Mouse (Mus musculus) cortical plate, adult 2 months (tissue): ENCODE measurements at regions not wholly inside any gene's neighbourhood (a gene's known extent, or its start where the extent isn't known, plus 50 kb on each side); places are given as distances from the start of the nearest gene placed in this dataset.

Experiments
- CTCF ChIP-seq: fragments of 200-500 bp; IDR thresholded peaks from 2 replicates; pipeline ENCODE4 v1.5.1; 2011; ENCODE audit warnings: mild to moderate bottlenecking, control low read depth, low read length; ENCODE audit not compliant: insufficient read depth; ENCODE audit errors: extremely low read depth
- POLR2A ChIP-seq: fragments of 200-500 bp; IDR thresholded peaks from 2 replicates; pipeline ENCODE4 v1.6.1; 2011; ENCODE audit warnings: mild to moderate bottlenecking, low read length, control low read depth; ENCODE audit not compliant: insufficient read depth; ENCODE audit errors: extremely low read depth

DNA sequence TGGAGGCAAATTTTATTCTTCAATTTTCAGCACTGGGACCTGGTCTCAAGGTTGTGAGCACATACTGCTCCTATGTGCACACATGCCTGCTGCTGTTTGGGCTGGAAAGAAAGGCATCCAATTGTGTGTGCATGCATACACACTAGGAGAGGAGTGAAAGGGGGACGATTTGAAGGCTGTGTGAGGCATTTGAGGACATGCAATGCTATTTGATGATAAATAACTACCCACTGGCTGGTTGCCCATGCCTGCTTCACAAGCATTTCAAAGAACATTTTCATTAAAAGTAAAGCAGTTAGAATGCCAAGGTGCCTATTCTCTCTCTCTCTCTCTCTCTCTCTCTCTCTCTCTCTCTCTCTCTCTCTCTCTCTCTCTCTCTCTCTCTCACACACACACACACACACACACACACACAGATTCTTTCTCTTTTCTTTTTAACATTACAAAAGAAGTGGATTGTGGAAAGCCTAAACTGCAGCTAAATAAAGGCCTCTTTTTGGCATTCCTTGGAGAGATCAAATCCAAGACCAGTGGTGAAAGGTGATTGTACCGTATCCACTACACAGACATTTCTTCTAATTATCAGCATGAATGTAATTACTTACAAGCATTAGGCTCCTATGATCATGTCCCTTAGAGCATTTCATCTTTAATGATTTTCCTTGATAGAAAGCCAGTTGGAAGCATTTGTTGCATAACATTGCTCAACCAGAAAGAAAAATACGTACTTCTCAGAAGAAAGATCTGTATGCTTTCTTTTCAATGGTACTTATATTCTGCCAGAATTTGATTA is 160.7 kb downstream of the Brms1l start:
- TF ChIP-seq CTCF: no peak
- no peak for TF ChIP-seq POLR2A
